Mouse (Mus musculus) stomach, embryonic 15.5 days (tissue): ENCODE results near the gene Gatm. TPM values are rescaled to one million over a fixed set of nuclear protein-coding genes. Genes with fewer than 3 reads are reported as not detected.
A peak's percentile ranks its signal among the peaks of the same experiment; 100 is the strongest.

Experiments
- ATAC-seq: fragments of 200-750 bp; cut with Nextera tagmentation; 2 replicates; pipeline ENCODE4 v1.8.0; 2017; ENCODE audit warnings: low read depth, moderate number of reproducible peaks, moderate TSS enrichment; ENCODE audit not compliant: insufficient read depth, low FRiP score
- H3K27ac ChIP-seq: fragments of 300-500 bp; sonication (generic); 2 replicates; pipeline ENCODE4 v1.5.1; 2015; ENCODE audit warnings: mild to moderate bottlenecking, inconsistent platforms
- H3K27me3 ChIP-seq: fragments of 300-500 bp; sonication (generic); replicated peaks from 2 replicates; pipeline ENCODE4 v1.6.1; 2015; ENCODE audit warnings: inconsistent platforms
- H3K36me3 ChIP-seq: fragments of 300-500 bp; sonication (generic); 2 replicates; pipeline ENCODE4 v1.6.1; 2015; ENCODE audit warnings: inconsistent platforms
- H3K4me1 ChIP-seq: fragments of 300-500 bp; sonication (generic); 2 replicates; pipeline ENCODE4 v1.6.1; 2015; ENCODE audit warnings: inconsistent platforms
- H3K4me2 ChIP-seq: fragments of 300-500 bp; sonication (generic); 2 replicates; pipeline ENCODE4 v1.6.1; 2015; ENCODE audit warnings: mild to moderate bottlenecking, inconsistent platforms
- H3K4me3 ChIP-seq: fragments of 300-500 bp; sonication (generic); replicated peaks from 2 replicates; pipeline ENCODE4 v1.5.1; 2015; ENCODE audit warnings: inconsistent platforms
- H3K9ac ChIP-seq: fragments of 300-500 bp; sonication (generic); 2 replicates; pipeline ENCODE4 v1.6.1; 2015; ENCODE audit warnings: inconsistent platforms
- H3K9me3 ChIP-seq: fragments of 300-500 bp; sonication (generic); 2 replicates; pipeline ENCODE4 v1.6.1; 2016; ENCODE audit warnings: inconsistent platforms
- WGBS: fragments of 180-500 bp; shearing (Covaris S2); methylation state at CpG from one replicate; pipeline ENCODE4 v1.1.7; 2015; 5-methylcytosine and 5-hydroxymethylcytosine counted together
- polyA plus RNA-seq: library from polyadenylated mRNA; unstranded; fragments of >200 nt; fragmentation: Nextera tagmentation; extraction: Ambion mirVana; gene quantifications from 2 replicates; pipeline ENCODE4 v1.2.1, GENCODE M21; 2015

Gene Gatm
- polyA plus RNA-seq, 1 experiment from 2014 or later: 22.4 TPM

- peaks cover 7% of the 10 kb centered on the region; the same call in 1 of the 2 replicates for H3K36me3 ChIP-seq
- peak; percentile 47 for ATAC-seq
- WGBS: under 1% methylated on average over 53 of the region's 53 CpGs
These were observed 20.2 kb upstream of the Gatm start for GRCm38 (mm10) chr2:122631226-122631801.

GRCm38 (mm10) chr2:122630465-122631225, 19.5 kb upstream of the Gatm start:
- Histone ChIP-seq H3K4me3 (peak overlapping the region; percentile 94), H3K9me3 (no peaks in the 10 kb centered on the region), H3K4me2 (peak overlapping the region; percentile 93), H3K4me1 (peaks cover 9% of the 10 kb centered on the region; the same call in 1 of the 2 replicates), H3K36me3 (peaks cover 7% of the 10 kb centered on the region; the same call in 1 of the 2 replicates), H3K27ac (peak overlapping the region; percentile 73), H3K27me3 (no peaks in the 10 kb centered on the region), H3K9ac (peak overlapping the region; percentile 91)
- ATAC-seq: peak; percentile 74
- under 1% methylated on average over 70 of the region's 75 CpGs for WGBS

More at GRCm38 (mm10) chr2:122631226-122631801, 20.2 kb upstream of the Gatm start:
- Histone ChIP-seq H3K4me2 (peak overlapping the region; percentile 93), H3K4me3 (peak overlapping the region; percentile 94), H3K9me3 (no peaks in the 10 kb centered on the region), H3K4me1 (peaks cover 9% of the 10 kb centered on the region; the same call in 1 of the 2 replicates), H3K27me3 (no peaks in the 10 kb centered on the region), H3K27ac (peak overlapping the region; percentile 73), H3K9ac (peak overlapping the region; percentile 91)

- no peaks in the 10 kb centered on the region for H3K9me3 ChIP-seq
- WGBS: 53% methylated on average over 6 of the region's 6 CpGs
- peaks cover 9% of the 10 kb centered on the region; the same call in 1 of the 2 replicates for H3K4me1 ChIP-seq
- no peak overlapping the region for H3K9ac ChIP-seq
- no peak for ATAC-seq
- H3K27me3 ChIP-seq: no peaks in the 10 kb centered on the region
- peak overlapping the region; percentile 93 for H3K4me2 ChIP-seq
- peaks cover 7% of the 10 kb centered on the region; the same call in 1 of the 2 replicates for H3K36me3 ChIP-seq
- no peak overlapping the region for H3K27ac ChIP-seq
- no peak overlapping the region; the same call in 1 of the 2 replicates for H3K4me3 ChIP-seq
These were observed 18.8 kb upstream of the Gatm start for GRCm38 (mm10) chr2:122629871-122630270.

GRCm38 (mm10) chr2:122628976-122629375, 17.9 kb upstream of the Gatm start:
- Histone ChIP-seq H3K4me1 (peaks cover 9% of the 10 kb centered on the region; the same call in 1 of the 2 replicates), H3K4me3 (no peak overlapping the region), H3K9me3 (no peaks in the 10 kb centered on the region), H3K27me3 (no peaks in the 10 kb centered on the region), H3K9ac (no peak overlapping the region), H3K4me2 (no peak overlapping the region), H3K36me3 (peaks cover 7% of the 10 kb centered on the region; the same call in 1 of the 2 replicates), H3K27ac (no peak overlapping the region)
- ATAC-seq: no peak
- WGBS: 1% methylated on average over 7 of the region's 7 CpGs

- Histone ChIP-seq H3K36me3 (no peaks in the 10 kb centered on the region), H3K27me3 (no peaks in the 10 kb centered on the region), H3K9ac (no peak overlapping the region), H3K4me1 (no peaks in the 10 kb centered on the region), H3K27ac (no peak overlapping the region), H3K4me3 (no peak overlapping the region), H3K4me2 (no peak overlapping the region), H3K9me3 (no peaks in the 10 kb centered on the region)
- 55% methylated on average over 7 of the region's 7 CpGs for WGBS
- ATAC-seq: no peak
These were observed 14.8 kb upstream of the Gatm start for GRCm38 (mm10) chr2:122625930-122626329.

GRCm38 (mm10) chr2:122621337-122622110, 10.4 kb upstream of the Gatm start:
- Histone ChIP-seq H3K27me3 (no peaks in the 10 kb centered on the region), H3K36me3 (no peaks in the 10 kb centered on the region), H3K9me3 (no peaks in the 10 kb centered on the region), H3K4me1 (no peaks in the 10 kb centered on the region), H3K9ac (no peak overlapping the region), H3K4me2 (no peak overlapping the region), H3K27ac (no peak overlapping the region), H3K4me3 (no peak overlapping the region)
- ATAC-seq: no peak
- 80% methylated on average over 9 of the region's 9 CpGs for WGBS

GRCm38 (mm10) chr2:122618719-122619118, 7.6 kb upstream of the Gatm start:
- Histone ChIP-seq H3K27ac (no peak overlapping the region), H3K4me1 (no peaks in the 10 kb centered on the region), H3K4me2 (no peak overlapping the region), H3K9me3 (no peaks in the 10 kb centered on the region), H3K36me3 (no peaks in the 10 kb centered on the region), H3K27me3 (no peaks in the 10 kb centered on the region), H3K4me3 (no peak overlapping the region), H3K9ac (no peak overlapping the region)
- no peak for ATAC-seq
- WGBS: 69% methylated on average over 4 of the region's 4 CpGs

GRCm38 (mm10) chr2:122617792-122618191, 6.7 kb upstream of the Gatm start:
- H3K27ac ChIP-seq: no peak overlapping the region
- no peaks in the 10 kb centered on the region for H3K4me1 ChIP-seq
- ATAC-seq: no peak
- H3K4me2 ChIP-seq: no peak overlapping the region
- H3K4me3 ChIP-seq: no peak overlapping the region
- H3K9me3 ChIP-seq: no peaks in the 10 kb centered on the region
- WGBS: 81% methylated on average over 6 of the region's 6 CpGs
- H3K27me3 ChIP-seq: no peaks in the 10 kb centered on the region
- H3K9ac ChIP-seq: no peak overlapping the region
- H3K36me3 ChIP-seq: no peaks in the 10 kb centered on the region

- H3K4me1 ChIP-seq: no peaks in the 10 kb centered on the region
- H3K4me2 ChIP-seq: no peak overlapping the region
- no peaks in the 10 kb centered on the region for H3K9me3 ChIP-seq
- no peak for ATAC-seq
- H3K36me3 ChIP-seq: no peaks in the 10 kb centered on the region
- H3K27me3 ChIP-seq: 0 out of 2 replicates have a peak, but pooled peaks cover 7% of the 10 kb centered on the region
- H3K4me3 ChIP-seq: no peak overlapping the region
- no peak overlapping the region for H3K9ac ChIP-seq
- WGBS: 66% methylated on average over 6 of the region's 6 CpGs
- no peak overlapping the region for H3K27ac ChIP-seq
These were observed 5.1 kb upstream of the Gatm start for GRCm38 (mm10) chr2:122616237-122616636.

- H3K4me3 ChIP-seq: peak overlapping the region; percentile 47
- no peak for ATAC-seq
- H3K36me3 ChIP-seq: no peaks in the 10 kb centered on the region
- H3K9me3 ChIP-seq: no peaks in the 10 kb centered on the region
- no peak overlapping the region for H3K9ac ChIP-seq
- peak overlapping the region; percentile 84 for H3K4me2 ChIP-seq
- WGBS: 83% methylated on average over 4 of the region's 4 CpGs
- H3K4me1 ChIP-seq: 0 out of 2 replicates have a peak, but pooled peaks cover 4% of the 10 kb centered on the region
- 0 out of 2 replicates have a peak, but pooled peaks cover 12% of the 10 kb centered on the region for H3K27me3 ChIP-seq
- no peak overlapping the region for H3K27ac ChIP-seq
These were observed 511 bp upstream of the Gatm start for GRCm38 (mm10) chr2:122611654-122611973.

GRCm38 (mm10) chr2:122608820-122609219, 2.3 kb downstream of the Gatm start:
- Histone ChIP-seq H3K4me3 (no peak overlapping the region), H3K4me2 (no peak overlapping the region), H3K27ac (no peak overlapping the region), H3K36me3 (no peaks in the 10 kb centered on the region), H3K9ac (no peak overlapping the region), H3K27me3 (0 out of 2 replicates have a peak, but pooled peaks cover 12% of the 10 kb centered on the region), H3K4me1 (0 out of 2 replicates have a peak, but pooled peaks cover 4% of the 10 kb centered on the region), H3K9me3 (no peaks in the 10 kb centered on the region)
- no peak for ATAC-seq
- 68% methylated on average over 9 of the region's 9 CpGs for WGBS
